Mouse (Mus musculus) olfactory bulb, adult 2 months (tissue): ENCODE results near the gene P4ha1. TPM values are rescaled to one million over a fixed set of nuclear protein-coding genes. Genes with fewer than 3 reads are reported as not detected.

Source experiments
- H3K27ac ChIP-seq: fragments of 200-500 bp; 2 replicates; pipeline ENCODE4 v1.5.1; 2012; ENCODE audit warnings: low read depth, low read length; ENCODE audit not compliant: insufficient read depth
- H3K4me1 ChIP-seq: fragments of 200-500 bp; 2 replicates; pipeline ENCODE4 v1.6.1; 2012; ENCODE audit warnings: low read length; ENCODE audit not compliant: control insufficient read depth, insufficient read depth
- H3K4me3 ChIP-seq: fragments of 200-500 bp; 2 replicates; pipeline ENCODE4 v1.5.1; 2012; ENCODE audit warnings: mild to moderate bottlenecking, low read depth, low read length, moderate library complexity; ENCODE audit not compliant: insufficient read depth
- CTCF ChIP-seq: fragments of 200-500 bp; IDR thresholded peaks from 2 replicates; pipeline ENCODE4 v1.5.1; 2012; ENCODE audit warnings: low read depth, mild to moderate bottlenecking, low read length, moderate library complexity; ENCODE audit not compliant: insufficient read depth
- POLR2A ChIP-seq: fragments of 200-500 bp; IDR thresholded peaks from 2 replicates; pipeline ENCODE4 v1.6.1; 2012; ENCODE audit warnings: mild to moderate bottlenecking, low read depth, low read length, moderate library complexity; ENCODE audit not compliant: insufficient read depth
- WGBS: fragments of 180-500 bp; shearing (Covaris S2); methylation state at CpG from one replicate; pipeline ENCODE4 v1.1.7; 2018; 5-methylcytosine and 5-hydroxymethylcytosine counted together
- polyA plus RNA-seq: library from polyadenylated mRNA; stranded (reverse); fragments of >200 nt; gene quantifications from 2 replicates; pipeline ENCODE4 v1.2.4, GENCODE M21; 2012; ENCODE audit warnings: low replicate concordance; ENCODE audit not compliant: missing spikeins, insufficient read depth, insufficient read length

The P4ha1 gene
- polyA plus RNA-seq, 1 experiment, result not detected

- 68% methylated on average over 6 of the region's 6 CpGs for WGBS
- Histone ChIP-seq H3K4me1 (peaks cover 6% of the 10 kb centered on the region; the same call in 1 of the 2 replicates), H3K4me3 (no peak overlapping the region), H3K27ac (0 out of 2 replicates have a peak overlapping the region, but pooled peaks have one; percentile 31)
- no peak for TF ChIP-seq CTCF
- no peak for TF ChIP-seq POLR2A
Observed at GRCm38 (mm10) chr10:59310691-59311457, 12.2 kb upstream of the P4ha1 start.

- Histone ChIP-seq H3K27ac (no peak overlapping the region), H3K4me3 (no peak overlapping the region), H3K4me1 (peaks cover 6% of the 10 kb centered on the region; the same call in 1 of the 2 replicates)
- WGBS, result 33% methylated on average over 5 of the region's 5 CpGs
- TF ChIP-seq POLR2A, result no peak
- no peak for TF ChIP-seq CTCF
Observed at GRCm38 (mm10) chr10:59311881-59312280, 11.2 kb upstream of the P4ha1 start.

- H3K4me3 ChIP-seq, result no peak overlapping the region
- WGBS, result 90% methylated on average over 3 of the region's 3 CpGs
- H3K27ac ChIP-seq, result no peak overlapping the region
- TF ChIP-seq CTCF, result no peak
- no peak for TF ChIP-seq POLR2A
- no peaks in the 10 kb centered on the region for H3K4me1 ChIP-seq
Observed at GRCm38 (mm10) chr10:59321112-59321511, 2.0 kb upstream of the P4ha1 start.

GRCm38 (mm10) chr10:59322271-59322670, 825 bp upstream of the P4ha1 start:
- H3K4me1 ChIP-seq, result no peaks in the 10 kb centered on the region
- no peak for TF ChIP-seq CTCF
- TF ChIP-seq POLR2A, result no peak
- peak overlapping the region; percentile 83; the same call in 1 of the 2 replicates for H3K27ac ChIP-seq
- H3K4me3 ChIP-seq, result no peak overlapping the region
- WGBS, result 64% methylated on average over 4 of the region's 4 CpGs

- TF ChIP-seq POLR2A, result no peak
- peak overlapping the region; percentile 95 for H3K4me3 ChIP-seq
- 1% methylated on average over 49 of the region's 49 CpGs for WGBS
- H3K27ac ChIP-seq, result peak overlapping the region; percentile 89
- H3K4me1 ChIP-seq, result no peaks in the 10 kb centered on the region
Observed at GRCm38 (mm10) chr10:59323488-59324161, 529 bp downstream of the P4ha1 start.

- Histone ChIP-seq H3K27ac (0 out of 2 replicates have a peak overlapping the region, but pooled peaks have one; percentile 0), H3K4me1 (no peaks in the 10 kb centered on the region), H3K4me3 (peak overlapping the region; percentile 95)
- TF ChIP-seq CTCF, result no peak
- TF ChIP-seq POLR2A, result no peak
- 9% methylated on average over 15 of the region's 15 CpGs for WGBS
Observed at GRCm38 (mm10) chr10:59324311-59325165, 1.4 kb downstream of the P4ha1 start.

- WGBS, result 33% methylated on average over 8 of the region's 8 CpGs
- Histone ChIP-seq H3K27ac (no peak overlapping the region), H3K4me3 (no peak overlapping the region), H3K4me1 (no peaks in the 10 kb centered on the region)
- TF ChIP-seq POLR2A (no peak), CTCF (no peak)
Observed at GRCm38 (mm10) chr10:59326612-59327315, 3.7 kb downstream of the P4ha1 start.

GRCm38 (mm10) chr10:59327316-59327710, 4.2 kb downstream of the P4ha1 start:
- Histone ChIP-seq H3K4me1 (no peaks in the 10 kb centered on the region), H3K4me3 (no peak overlapping the region), H3K27ac (no peak overlapping the region)
- WGBS, result 70% methylated on average over 3 of the region's 3 CpGs
- TF ChIP-seq POLR2A (no peak), CTCF (no peak)
